ENCODE assay signal across 26 mouse cellular contexts in the genomic region with DNA sequence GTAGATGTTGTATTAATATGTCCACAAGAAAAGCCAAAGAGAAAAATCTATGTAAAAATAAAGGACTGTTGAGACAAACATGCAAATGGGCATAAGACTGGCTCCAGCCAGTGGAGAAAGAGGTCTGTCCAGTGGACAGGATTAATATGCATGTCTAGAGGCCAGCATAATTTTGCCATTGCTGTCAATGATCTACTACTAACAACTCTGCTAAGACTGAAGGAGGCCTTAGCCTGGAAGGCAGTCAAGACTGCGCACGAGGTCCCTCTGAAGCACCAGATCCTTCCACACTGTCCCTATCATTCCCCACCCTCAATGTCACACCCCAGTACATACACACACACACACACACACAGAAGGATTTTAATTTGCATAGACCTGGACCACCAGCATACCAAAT. TPM values are rescaled to one million over a fixed set of nuclear protein-coding genes. Genes with fewer than 3 reads are reported as not detected.
DNase-seq lines count a peak whose midpoint lies in the region; ATAC-seq lines count a peak whose summit lies in the region.
"Had no signal": no experiment of that assay in that cellular context is flagged by ENCODE, and none has a peak within 500 bp of the region (broad histone marks: within the 10 kb centered on the region; RNA-seq: fewer than 3 reads in every experiment).

No protein-coding gene starts in this region.

- no peaks in the 10 kb centered on the region for H3K9me3 ChIP-seq in kidney, embryonic 16.5 days (ENCODE audit: low read length)
- H3K9me3 ChIP-seq in forebrain, embryonic 13.5 days (replicated peaks): no peaks in the 10 kb centered on the region
- H3K9me3 ChIP-seq: forebrain, embryonic 10.5 days; G1E; hindbrain, embryonic 12.5 days; hindbrain, embryonic 15.5 days had no signal

- H3K9ac ChIP-seq in kidney, embryonic 16.5 days (replicated peaks; ENCODE audit: low read length): no peak overlapping the region
- no peak overlapping the region for H3K9ac ChIP-seq in forebrain, embryonic 13.5 days
- H3K9ac ChIP-seq: forebrain, postnatal 0 days; hindbrain, embryonic 12.5 days; hindbrain, embryonic 15.5 days had no signal

- H3K27ac ChIP-seq in kidney, embryonic 16.5 days (ENCODE audit: low read length): no peak overlapping the region; the same call in 1 of the 2 replicates
- no peak overlapping the region for H3K27ac ChIP-seq in forebrain, embryonic 13.5 days
- H3K27ac ChIP-seq: forebrain, embryonic 10.5 days; hindbrain, embryonic 12.5 days; hindbrain, embryonic 15.5 days had no signal

- DNase-seq in kidney, adult 18-20 months: peak; percentile 41
- peak; percentile 46 to 82 for DNase-seq in kidney, adult 8-10 months
- peak; percentile 61 for DNase-seq in kidney, postnatal 14 days
- DNase-seq in layer of hippocampus, adult 11-12 months (ENCODE audit: low spot score): no peak
- no peak for DNase-seq in layer of hippocampus, postnatal 36 days
- DNase-seq in lung, adult 18-20 months: no peak
- DNase-seq: adrenal gland, adult 8-10 months; adrenal gland, postnatal 25 days; B cell, adult 2 months; cerebellum, adult 18-20 months; cerebellum, adult 9-10 months; cerebellum, postnatal 14 days; forebrain, postnatal 0 days; gastrocnemius, adult 2 months; gastrocnemius, postnatal 14 days; heart, adult 11 months had no signal

- no peaks in the 10 kb centered on the region for H3K27me3 ChIP-seq in kidney, embryonic 16.5 days (ENCODE audit: insufficient read depth, low read length)
- H3K27me3 ChIP-seq in forebrain, embryonic 13.5 days: no peaks in the 10 kb centered on the region
- H3K27me3 ChIP-seq: CH12.LX; hindbrain, embryonic 12.5 days; hindbrain, embryonic 15.5 days; Patski had no signal

- H3K4me1 ChIP-seq in kidney, embryonic 16.5 days (ENCODE audit: insufficient read depth, low read length): peaks cover 24% of the 10 kb centered on the region
- peaks cover 29% of the 10 kb centered on the region for H3K4me1 ChIP-seq in forebrain, embryonic 13.5 days

- H3K4me2 ChIP-seq in kidney, embryonic 16.5 days (replicated peaks; ENCODE audit: low read depth, low read length): no peak overlapping the region
- H3K4me2 ChIP-seq in forebrain, embryonic 13.5 days: no peak overlapping the region
- H3K4me2 ChIP-seq: heart, embryonic 11.5 days; hindbrain, embryonic 12.5 days had no signal

- WGBS in kidney, embryonic 16.5 days: 71% methylated on average over 2 of the region's 2 CpGs
- WGBS in forebrain, embryonic 13.5 days: 92% methylated on average over 2 of the region's 2 CpGs

- H3K36me3 ChIP-seq in kidney, embryonic 16.5 days (ENCODE audit: insufficient read depth, low read length): 0 out of 2 replicates have a peak, but pooled peaks cover 2% of the 10 kb centered on the region
- peaks cover 5% of the 10 kb centered on the region for H3K36me3 ChIP-seq in forebrain, embryonic 13.5 days (ENCODE audit: poor library complexity, severe bottlenecking)
- H3K36me3 ChIP-seq: hindbrain, embryonic 12.5 days; hindbrain, embryonic 15.5 days had no signal

- ATAC-seq in kidney, embryonic 16.5 days (ENCODE audit: low FRiP score, low TSS enrichment): peak; percentile 60
- ATAC-seq in forebrain, embryonic 13.5 days: no peak
- ATAC-seq: forebrain, embryonic 14.5 days; forebrain, postnatal 0 days; Patski had no signal

- H3K4me3 ChIP-seq in kidney, embryonic 16.5 days (ENCODE audit: low read length): no peak overlapping the region
- no peak overlapping the region for H3K4me3 ChIP-seq in forebrain, embryonic 13.5 days
- H3K4me3 ChIP-seq: forebrain, embryonic 10.5 days; gastrocnemius, adult 2 months; hindbrain, embryonic 12.5 days; hindbrain, embryonic 15.5 days had no signal

RNA-seq across cellular contexts. Expression of a gene that starts 1.1 kb away (rescaled TPM):
- 89.3 and 89.6 TPM in 2 replicates for polyA plus RNA-seq in kidney, embryonic 16.5 days (2015; fragmentation: Nextera tagmentation; extraction: Ambion mirVana)
- 54.8 and 61.2 TPM in 2 replicates for polyA plus RNA-seq in forebrain, embryonic 13.5 days (2015; fragmentation: Nextera tagmentation; extraction: Ambion mirVana)
- total RNA-seq in layer of hippocampus, postnatal 36 days (2021): 10 to 100 TPM; 29.8 to 34.7 TPM

RNA-seq across cellular contexts. Expression of a gene that starts 40.6 kb away (rescaled TPM):
- 32.9 and 33.0 TPM in 2 replicates for polyA plus RNA-seq in kidney, embryonic 16.5 days (2015; fragmentation: Nextera tagmentation; extraction: Ambion mirVana)
- polyA plus RNA-seq in forebrain, embryonic 13.5 days (2015; fragmentation: Nextera tagmentation; extraction: Ambion mirVana): 18.2 and 21.2 TPM in 2 replicates
- 10 to 100 TPM; 39.8 to 41.3 TPM for total RNA-seq in layer of hippocampus, postnatal 36 days (2021)

RNA-seq across cellular contexts. Expression of a gene that starts 44.8 kb away (rescaled TPM):
- 58.5 and 64.3 TPM in 2 replicates for polyA plus RNA-seq in kidney, embryonic 16.5 days (2015; fragmentation: Nextera tagmentation; extraction: Ambion mirVana)
- 54.6 and 58.2 TPM in 2 replicates for polyA plus RNA-seq in forebrain, embryonic 13.5 days (2015; fragmentation: Nextera tagmentation; extraction: Ambion mirVana)
- total RNA-seq in layer of hippocampus, postnatal 36 days (2021): 10 to 100 TPM; 59.2 to 61.9 TPM

RNA-seq across cellular contexts. Expression of a gene that starts 44.9 kb away (rescaled TPM):
- polyA plus RNA-seq in kidney, embryonic 16.5 days (2015; fragmentation: Nextera tagmentation; extraction: Ambion mirVana): 18.2 and 19.4 TPM in 2 replicates
- polyA plus RNA-seq in forebrain, embryonic 13.5 days (2015; fragmentation: Nextera tagmentation; extraction: Ambion mirVana): 10.9 and 12.2 TPM in 2 replicates
- total RNA-seq in layer of hippocampus, postnatal 36 days (2021): 10 to 100 TPM in 1 of 2 experiments, 1 to 10 TPM in 1; 9.7 to 10.0 TPM

Comparison
In these comparisons a context has a peak if more than half of its experiments do, and no peak if none do; other contexts are left out.
1. DNase-seq: peak in kidney, adult 18-20 months (single experiment), kidney, adult 8-10 months (2 of 2) and kidney, postnatal 14 days (single experiment); none in layer of hippocampus, adult 11-12 months (single experiment), layer of hippocampus, postnatal 36 days (0 of 2) and lung, adult 18-20 months (0 of 2).